Mouse (Mus musculus) hindbrain, embryonic 15.5 days (tissue): ENCODE data around the gene Klhdc8b. TPM values are rescaled to one million over a fixed set of nuclear protein-coding genes. Genes with fewer than 3 reads are reported as not detected.

ENCODE experiments used
- ATAC-seq: fragments of 200-750 bp; cut with Nextera tagmentation; 2 replicates; pipeline ENCODE4 v1.8.0; 2017; ENCODE audit warnings: low read depth, moderate number of reproducible peaks, moderate TSS enrichment; ENCODE audit not compliant: low FRiP score
- H3K27ac ChIP-seq: fragments of 300-500 bp; sonication (generic); replicated peaks from 2 replicates; pipeline ENCODE4 v1.5.1; 2015; ENCODE audit warnings: mild to moderate bottlenecking, inconsistent platforms
- H3K27me3 ChIP-seq: fragments of 300-500 bp; sonication (generic); 2 replicates; pipeline ENCODE4 v1.6.1; 2015; ENCODE audit warnings: control low read depth, inconsistent platforms
- H3K36me3 ChIP-seq: fragments of 300-500 bp; sonication (generic); 2 replicates; pipeline ENCODE4 v1.6.1; 2015; ENCODE audit warnings: control low read depth, inconsistent platforms
- H3K4me1 ChIP-seq: fragments of 300-500 bp; sonication (generic); replicated peaks from 2 replicates; pipeline ENCODE4 v1.6.1; 2015; ENCODE audit warnings: control low read depth, inconsistent platforms
- H3K4me2 ChIP-seq: fragments of 300-500 bp; sonication (generic); 2 replicates; pipeline ENCODE4 v1.6.1; 2015; ENCODE audit warnings: moderate library complexity, mild to moderate bottlenecking, inconsistent platforms
- H3K4me3 ChIP-seq: fragments of 300-500 bp; sonication (generic); 2 replicates; pipeline ENCODE4 v1.5.1; 2015; ENCODE audit warnings: mild to moderate bottlenecking, inconsistent platforms
- H3K9ac ChIP-seq: fragments of 300-500 bp; sonication (generic); 2 replicates; pipeline ENCODE4 v1.6.1; 2015; ENCODE audit warnings: inconsistent platforms
- H3K9me3 ChIP-seq: fragments of 300-500 bp; sonication (generic); 2 replicates; pipeline ENCODE4 v1.6.1; 2016; ENCODE audit warnings: control low read depth, inconsistent platforms
- WGBS: fragments of 180-500 bp; shearing (Covaris S2); methylation state at CpG from one replicate; pipeline ENCODE4 v1.1.7; 2015; 5-methylcytosine and 5-hydroxymethylcytosine counted together
- polyA plus RNA-seq: library from polyadenylated mRNA; unstranded; fragments of >200 nt; fragmentation: Nextera tagmentation; extraction: Ambion mirVana; gene quantifications from 2 replicates; pipeline ENCODE4 v1.2.1, GENCODE M21; 2015

Klhdc8b gene
- polyA plus RNA-seq, 1 experiment from 2014 or later, result 67.5 TPM

DNA sequence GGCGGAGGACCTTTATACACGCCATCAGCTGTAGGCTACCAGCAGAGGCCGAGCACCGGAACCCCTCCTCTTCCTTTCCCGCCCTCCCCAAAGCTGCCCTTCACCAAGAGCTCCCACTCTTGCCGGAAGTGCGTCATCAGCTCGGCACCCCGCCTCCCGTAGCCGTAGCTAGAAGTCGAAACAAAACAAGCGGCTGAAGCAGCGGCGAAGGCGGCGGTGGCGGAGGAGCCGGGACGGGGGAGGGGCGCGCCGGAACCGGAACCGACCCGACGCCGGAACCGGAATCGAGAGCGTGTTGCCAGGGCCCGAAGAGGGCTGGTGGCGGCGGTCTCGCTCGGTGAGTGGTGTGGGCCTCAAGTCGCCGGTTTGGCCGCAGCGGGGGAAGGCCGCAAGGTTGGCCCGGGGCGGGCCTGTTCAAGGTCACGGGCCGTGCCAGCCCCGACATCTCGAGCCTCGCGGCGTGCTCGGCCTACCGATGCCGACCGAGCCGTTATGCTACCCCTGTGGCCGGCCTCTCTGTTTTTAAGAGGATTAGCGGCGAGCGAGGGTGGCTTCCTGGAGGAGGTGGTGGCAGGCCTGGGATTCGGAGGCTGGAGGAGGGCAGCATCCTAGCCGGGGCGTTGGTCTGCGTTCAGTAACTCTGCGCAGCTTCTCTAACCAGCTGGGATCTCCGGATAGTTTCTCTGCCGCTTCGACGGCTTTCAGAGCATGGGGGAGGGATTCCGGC, 29.3 kb upstream of the Klhdc8b start, which contains the start of gene Usp19:
TSS of gene Usp19 (plus strand) at position 44 of the 727 bp plus-strand sequence.
- H3K4me1 ChIP-seq, result peaks cover 24% of the 10 kb centered on the region
- peak within 1 kb of the TSS; percentile 99 for H3K9ac ChIP-seq
- peak; percentile 96 for ATAC-seq
- WGBS, result under 1% methylated on average over 68 of the region's 69 CpGs
- no peaks in the 10 kb centered on the region for H3K9me3 ChIP-seq
- H3K27ac ChIP-seq, result peak within 1 kb of the TSS; percentile 95
- peak within 1 kb of the TSS; percentile 98 for H3K4me3 ChIP-seq
- peak within 1 kb of the TSS; percentile 73 for H3K4me2 ChIP-seq
- H3K27me3 ChIP-seq, result no peaks in the 10 kb centered on the region
- peaks cover 36% of the 10 kb centered on the region for H3K36me3 ChIP-seq

- Histone ChIP-seq H3K9me3 (no peaks in the 10 kb centered on the region), H3K27me3 (no peaks in the 10 kb centered on the region), H3K36me3 (peaks cover 28% of the 10 kb centered on the region), H3K27ac (peak overlapping the region; percentile 95), H3K4me1 (peaks cover 24% of the 10 kb centered on the region), H3K9ac (peak overlapping the region; percentile 62), H3K4me2 (peak overlapping the region; percentile 73), H3K4me3 (peak overlapping the region; percentile 98)
- peak; percentile 32; the same call in 1 of the 2 replicates for ATAC-seq
- 62% methylated on average over 26 of the region's 26 CpGs for WGBS
Measured at GRCm38 (mm10) chr9:108489702-108490558, 28.5 kb upstream of the Klhdc8b start.

- Histone ChIP-seq H3K27me3 (no peaks in the 10 kb centered on the region), H3K4me3 (no peak overlapping the region), H3K27ac (no peak overlapping the region), H3K9ac (no peak overlapping the region), H3K4me2 (no peak overlapping the region), H3K4me1 (peaks cover 24% of the 10 kb centered on the region), H3K9me3 (no peaks in the 10 kb centered on the region), H3K36me3 (peaks cover 21% of the 10 kb centered on the region)
- WGBS, result 98% methylated on average over 20 of the region's 20 CpGs
- ATAC-seq, result no peak
Measured at GRCm38 (mm10) chr9:108489215-108489614, 27.8 kb upstream of the Klhdc8b start.

DNA sequence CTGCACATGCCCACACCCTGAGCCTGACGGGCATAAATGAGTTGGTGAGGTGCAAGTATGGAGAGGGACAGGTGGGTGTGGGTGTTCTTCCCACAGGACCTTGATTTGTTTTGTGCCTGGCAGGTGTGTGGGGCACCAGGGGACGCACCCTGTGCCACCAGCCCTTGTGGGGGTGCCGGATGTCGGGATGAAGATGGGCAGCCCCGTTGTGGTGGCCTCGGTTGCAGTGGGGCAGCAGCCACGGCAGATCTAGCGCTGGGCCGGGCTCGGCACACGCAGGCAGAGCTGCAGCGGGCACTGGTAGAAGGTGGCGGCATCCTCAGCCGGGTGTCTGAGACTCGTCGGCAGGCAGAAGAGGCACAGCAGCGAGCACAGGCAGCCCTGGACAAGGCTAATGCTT, 27.0 kb upstream of the Klhdc8b start:
- WGBS, result 95% methylated on average over 17 of the region's 17 CpGs
- peaks cover 13% of the 10 kb centered on the region for H3K36me3 ChIP-seq
- H3K9ac ChIP-seq, result no peak overlapping the region
- no peaks in the 10 kb centered on the region for H3K9me3 ChIP-seq
- ATAC-seq, result no peak
- H3K4me2 ChIP-seq, result no peak overlapping the region
- no peak overlapping the region for H3K27ac ChIP-seq
- no peak overlapping the region for H3K4me3 ChIP-seq
- peaks cover 24% of the 10 kb centered on the region for H3K4me1 ChIP-seq
- no peaks in the 10 kb centered on the region for H3K27me3 ChIP-seq

DNA sequence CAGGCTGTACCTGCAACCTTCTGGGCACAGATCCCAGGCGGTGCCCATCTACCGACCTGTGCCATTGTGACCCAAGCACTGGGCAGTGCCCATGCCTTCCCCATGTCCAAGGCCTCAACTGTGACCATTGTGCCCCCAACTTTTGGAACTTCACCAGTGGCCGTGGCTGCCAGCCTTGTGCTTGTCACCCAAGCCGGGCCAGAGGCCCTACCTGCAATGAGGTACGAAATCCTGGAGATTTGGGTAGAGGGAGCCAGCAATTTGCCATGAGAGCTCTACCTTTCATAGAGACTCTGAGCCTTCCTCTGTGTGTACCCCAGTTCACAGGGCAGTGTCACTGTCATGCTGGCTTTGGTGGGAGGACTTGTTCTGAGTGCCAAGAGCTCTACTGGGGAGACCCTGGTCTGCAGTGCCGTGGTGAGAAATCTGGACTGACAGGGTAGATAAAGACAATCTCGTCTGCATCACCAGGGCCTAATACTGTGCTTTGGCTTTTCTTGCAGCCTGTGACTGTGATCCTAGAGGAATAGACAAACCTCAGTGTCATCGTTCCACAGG, 25.7 kb upstream of the Klhdc8b start:
- Histone ChIP-seq H3K9ac (no peak overlapping the region), H3K36me3 (no peaks in the 10 kb centered on the region), H3K4me3 (no peak overlapping the region), H3K27ac (no peak overlapping the region), H3K4me2 (no peak overlapping the region), H3K9me3 (no peaks in the 10 kb centered on the region), H3K4me1 (peaks cover 18% of the 10 kb centered on the region), H3K27me3 (no peaks in the 10 kb centered on the region)
- 96% methylated on average over 8 of the region's 8 CpGs for WGBS
- ATAC-seq, result no peak

GRCm38 (mm10) chr9:108485301-108485875, 24.0 kb upstream of the Klhdc8b start:
- H3K27ac ChIP-seq, result no peak overlapping the region
- 95% methylated on average over 19 of the region's 19 CpGs for WGBS

GRCm38 (mm10) chr9:108484021-108484420, 22.6 kb upstream of the Klhdc8b start:
- H3K36me3 ChIP-seq, result no peaks in the 10 kb centered on the region
- no peak overlapping the region for H3K4me2 ChIP-seq
- H3K9me3 ChIP-seq, result no peaks in the 10 kb centered on the region
- no peak overlapping the region for H3K4me3 ChIP-seq
- H3K4me1 ChIP-seq, result peaks cover 13% of the 10 kb centered on the region
- ATAC-seq, result no peak
- WGBS, result 96% methylated on average over 15 of the region's 15 CpGs
- H3K9ac ChIP-seq, result no peak overlapping the region
- H3K27me3 ChIP-seq, result no peaks in the 10 kb centered on the region
- H3K27ac ChIP-seq, result no peak overlapping the region

More at GRCm38 (mm10) chr9:108485301-108485875, 24.0 kb upstream of the Klhdc8b start:
- Histone ChIP-seq H3K9ac (no peak overlapping the region), H3K4me1 (peaks cover 9% of the 10 kb centered on the region), H3K36me3 (no peaks in the 10 kb centered on the region), H3K4me3 (no peak overlapping the region), H3K9me3 (no peaks in the 10 kb centered on the region), H3K27me3 (no peaks in the 10 kb centered on the region), H3K4me2 (no peak overlapping the region)
- no peak for ATAC-seq

DNA sequence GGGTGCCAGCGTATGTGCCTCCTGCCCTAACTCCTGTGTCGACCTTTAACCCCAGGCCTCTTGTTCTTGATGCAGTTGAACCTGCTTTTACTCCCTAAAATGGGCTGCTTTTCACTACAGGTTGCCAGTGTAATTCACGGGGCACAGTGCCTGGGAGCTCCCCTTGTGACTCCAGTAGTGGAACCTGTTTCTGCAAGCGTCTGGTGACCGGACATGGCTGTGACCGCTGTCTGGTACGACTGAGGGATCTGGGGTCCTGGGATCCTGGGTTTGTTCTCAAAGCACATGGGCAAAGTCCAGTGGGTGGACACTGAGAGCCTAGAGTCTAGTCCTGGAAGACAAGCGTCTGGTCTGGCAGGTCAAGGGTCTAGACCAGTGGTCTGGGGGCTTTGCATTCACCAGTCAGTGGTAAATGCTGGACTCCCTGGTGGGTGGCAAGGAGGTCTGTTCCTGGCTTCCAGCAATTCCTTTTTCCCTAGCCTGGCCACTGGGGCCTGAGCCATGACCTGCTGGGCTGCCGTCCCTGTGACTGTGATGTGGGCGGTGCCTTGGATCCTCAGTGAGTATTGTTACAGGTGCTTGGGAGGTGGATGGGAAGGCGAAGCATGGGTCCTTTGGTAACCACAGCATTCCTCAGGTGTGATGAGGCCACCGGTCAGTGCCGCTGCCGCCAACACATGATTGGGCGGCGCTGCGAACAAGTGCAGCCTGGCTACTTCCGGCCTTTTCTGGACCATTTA, 21.8 kb upstream of the Klhdc8b start:
- Histone ChIP-seq H3K4me1 (peaks cover 19% of the 10 kb centered on the region), H3K4me2 (no peak overlapping the region), H3K4me3 (no peak overlapping the region), H3K9me3 (no peaks in the 10 kb centered on the region), H3K27me3 (no peaks in the 10 kb centered on the region), H3K27ac (no peak overlapping the region), H3K9ac (no peak overlapping the region), H3K36me3 (no peaks in the 10 kb centered on the region)
- 95% methylated on average over 18 of the region's 18 CpGs for WGBS
- ATAC-seq, result no peak

GRCm38 (mm10) chr9:108481520-108482210, 20.3 kb upstream of the Klhdc8b start:
- WGBS, result 91% methylated on average over 19 of the region's 19 CpGs
- ATAC-seq, result no peak
- no peaks in the 10 kb centered on the region for H3K36me3 ChIP-seq
- no peak overlapping the region for H3K27ac ChIP-seq
- no peak overlapping the region for H3K9ac ChIP-seq
- no peak overlapping the region for H3K4me3 ChIP-seq
- H3K27me3 ChIP-seq, result no peaks in the 10 kb centered on the region
- no peak overlapping the region for H3K4me2 ChIP-seq
- no peaks in the 10 kb centered on the region for H3K9me3 ChIP-seq
- H3K4me1 ChIP-seq, result peaks cover 19% of the 10 kb centered on the region

GRCm38 (mm10) chr9:108480813-108481519, 19.6 kb upstream of the Klhdc8b start:
- no peaks in the 10 kb centered on the region for H3K9me3 ChIP-seq
- no peaks in the 10 kb centered on the region for H3K36me3 ChIP-seq
- no peak overlapping the region for H3K27ac ChIP-seq
- H3K27me3 ChIP-seq, result no peaks in the 10 kb centered on the region
- H3K4me3 ChIP-seq, result no peak overlapping the region
- 91% methylated on average over 28 of the region's 28 CpGs for WGBS
- H3K4me2 ChIP-seq, result no peak overlapping the region
- H3K9ac ChIP-seq, result no peak overlapping the region
- peaks cover 19% of the 10 kb centered on the region for H3K4me1 ChIP-seq
- no peak for ATAC-seq
